8 mouse cellular contexts compared by ENCODE assay signal in the genomic region with DNA sequence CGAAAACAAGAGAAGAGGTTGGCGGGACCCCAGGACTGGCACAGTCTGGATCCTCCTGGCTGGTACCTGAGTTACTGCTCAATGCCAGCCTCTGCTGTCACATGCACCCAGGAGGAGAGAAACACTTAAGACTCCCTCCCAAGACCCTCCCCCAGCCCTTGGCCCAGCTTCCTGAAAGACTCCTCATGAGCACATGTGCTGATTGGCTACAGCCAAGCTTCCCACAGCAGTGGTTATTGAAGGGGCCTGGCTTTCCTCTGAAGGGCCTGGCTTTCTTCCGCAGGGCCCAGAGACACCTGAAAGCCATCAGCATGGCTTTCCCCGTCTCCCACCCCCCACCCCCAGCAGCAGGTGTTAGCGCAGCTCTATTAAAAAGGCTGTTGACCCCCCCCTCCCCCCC. TPM values are rescaled to one million over a fixed set of nuclear protein-coding genes. Genes with fewer than 3 reads are reported as not detected.
DNase-seq lines count a peak whose midpoint lies in the region; ATAC-seq and TF ChIP-seq lines count a peak whose summit lies in the region.

Gene Tbc1d14, minus strand, starts transcription at position 101 of the 400 bp plus-strand sequence.

- no peak within 1 kb of the TSS for H3K4me3 ChIP-seq in spleen, adult 2 months (ENCODE audit: extremely low read depth, insufficient read depth, insufficient read length)
- no peak within 1 kb of the TSS for H3K4me3 ChIP-seq in embryonic facial prominence, embryonic 10.5 days
- no peak within 1 kb of the TSS for H3K4me3 ChIP-seq in heart, embryonic 14.5 days (ENCODE audit: control insufficient read depth in 1 of 2, insufficient read depth in 1 of 2, low read depth in 1 of 2, low read length in 2 of 2)

- no peaks in the 10 kb centered on the region for H3K4me1 ChIP-seq in spleen, adult 2 months (ENCODE audit: control insufficient read depth, insufficient read depth, insufficient read length)
- H3K4me1 ChIP-seq in embryonic facial prominence, embryonic 10.5 days = 0 out of 2 replicates have a peak, but pooled peaks cover 4% of the 10 kb centered on the region
- H3K4me1 ChIP-seq in heart, embryonic 14.5 days (ENCODE audit: control insufficient read depth in 2 of 2, insufficient read depth in 2 of 2, low read length in 2 of 2) = no peaks in the 10 kb centered on the region

- TF ChIP-seq CTCF in spleen, adult 2 months (IDR thresholded peaks at IDR 0.05; ENCODE audit: extremely low read depth, insufficient read depth, insufficient read length, insufficient replicate concordance) = no peak

- DNase-seq in spleen, adult 2 months (ENCODE audit: low read depth in 1 of 2, low spot score in 2 of 2) = no peak
- no peak for DNase-seq in spleen, postnatal 4 days (ENCODE audit: low spot score in 2 of 2)
- no peak for DNase-seq in embryonic facial prominence, embryonic 10.5 days (ENCODE audit: low spot score)
- DNase-seq in left cerebral cortex, postnatal 36 days (ENCODE audit: low spot score in 2 of 2) = no peak
- DNase-seq in right cerebral cortex, postnatal 10 days (ENCODE audit: low spot score in 2 of 2) = no peak
- DNase-seq in spleen, adult 18-20 months = no peak
- DNase-seq in kidney, adult 9 months = no peak

- no peak within 1 kb of the TSS for H3K9ac ChIP-seq in heart, embryonic 14.5 days (ENCODE audit: low read length)

- H3K4me2 ChIP-seq in heart, embryonic 14.5 days (ENCODE audit: low read length) = no peak within 1 kb of the TSS

- H3K27me3 ChIP-seq in spleen, adult 2 months (ENCODE audit: control insufficient read depth, insufficient read depth, low read length) = no peaks in the 10 kb centered on the region
- no peaks in the 10 kb centered on the region for H3K27me3 ChIP-seq in embryonic facial prominence, embryonic 10.5 days (replicated peaks; ENCODE audit: low read depth, poor library complexity, severe bottlenecking)
- no peaks in the 10 kb centered on the region for H3K27me3 ChIP-seq in heart, embryonic 14.5 days (ENCODE audit: control insufficient read depth, insufficient read depth, low read length)

- no peaks in the 10 kb centered on the region for H3K36me3 ChIP-seq in spleen, adult 2 months (ENCODE audit: control insufficient read depth, insufficient read depth, low read length)
- H3K36me3 ChIP-seq in embryonic facial prominence, embryonic 10.5 days (replicated peaks) = peaks cover 2% of the 10 kb centered on the region; the same call in 1 of the 2 replicates
- no peaks in the 10 kb centered on the region for H3K36me3 ChIP-seq in heart, embryonic 14.5 days (ENCODE audit: control insufficient read depth, insufficient read depth, low read length)

- no peaks in the 10 kb centered on the region for H3K9me3 ChIP-seq in embryonic facial prominence, embryonic 10.5 days
- no peaks in the 10 kb centered on the region for H3K9me3 ChIP-seq in heart, embryonic 14.5 days (ENCODE audit: control insufficient read depth, low read length)

- ATAC-seq in heart, embryonic 14.5 days (ENCODE audit: insufficient number of reproducible peaks, insufficient read depth, low FRiP score, low read depth) = no peak

- intact Hi-C loops in left cerebral cortex, postnatal 36 days (cut with DNase I) = no loop called here

- H3K27ac ChIP-seq in spleen, adult 2 months (ENCODE audit: insufficient read depth, low read length) = no peak within 1 kb of the TSS
- H3K27ac ChIP-seq in embryonic facial prominence, embryonic 10.5 days (replicated peaks) = no peak within 1 kb of the TSS
- no peak within 1 kb of the TSS for H3K27ac ChIP-seq in heart, embryonic 14.5 days (replicated peaks in 1 of 2; ENCODE audit: control insufficient read depth in 1 of 2, insufficient read depth in 1 of 2, low read depth in 2 of 2, low read length in 2 of 2)

- WGBS in spleen, adult 2 months = 81% methylated on average over 5 of the region's 5 CpGs
- 81% methylated on average over 5 of the region's 5 CpGs for WGBS in embryonic facial prominence, embryonic 10.5 days
- WGBS in heart, embryonic 14.5 days = 79% methylated on average over 5 of the region's 5 CpGs

- TF ChIP-seq POLR2A in spleen, adult 2 months (IDR thresholded peaks at IDR 0.05; ENCODE audit: low read depth, low read length) = no peak

RNA-seq across cellular contexts. Expression of gene Tbc1d14, which starts in this region (rescaled TPM):
- 30.9 and 38.3 TPM in 2 replicates for polyA plus RNA-seq in spleen, adult 2 months (2012; rRNA removed)
- 39.9 and 40.4 TPM in 2 replicates for polyA plus RNA-seq in embryonic facial prominence, embryonic 10.5 days (2016; fragmentation: Nextera tagmentation; extraction: Ambion mirVana)
- 18.6 and 19.1 TPM in 2 replicates for polyA plus RNA-seq in heart, embryonic 14.5 days (2014; fragmentation: Nextera tagmentation; extraction: Ambion mirVana)
- 10 to 100 TPM; 73.1 to 79.2 TPM for total RNA-seq in left cerebral cortex, postnatal 36 days (2021)
